Mouse (Mus musculus) myocyte (in vitro differentiated cells): ENCODE data around the gene Gm49342.
"Not testable (repeated sequence)": the region's sequence is repeated elsewhere in the genome, so short reads cannot be mapped to it uniquely, and the experiment has no call there.

Source experiments
- POLR2A ChIP-seq: IDR thresholded peaks from one replicate; pipeline ENCODE4 v1.6.1; 2011; ENCODE audit warnings: low read depth, mild to moderate bottlenecking, control low read depth, moderate library complexity; ENCODE audit not compliant: insufficient read length
- TCF12 ChIP-seq: IDR thresholded peaks from one replicate; pipeline ENCODE4 v1.6.1; 2011; ENCODE audit warnings: mild to moderate bottlenecking, control low read depth; ENCODE audit not compliant: poor library complexity, insufficient read depth, severe bottlenecking
- TCF3 ChIP-seq: IDR thresholded peaks from one replicate; pipeline ENCODE4 v1.6.1; 2011; ENCODE audit warnings: low read depth, control low read depth; ENCODE audit not compliant: insufficient read length

DNA sequence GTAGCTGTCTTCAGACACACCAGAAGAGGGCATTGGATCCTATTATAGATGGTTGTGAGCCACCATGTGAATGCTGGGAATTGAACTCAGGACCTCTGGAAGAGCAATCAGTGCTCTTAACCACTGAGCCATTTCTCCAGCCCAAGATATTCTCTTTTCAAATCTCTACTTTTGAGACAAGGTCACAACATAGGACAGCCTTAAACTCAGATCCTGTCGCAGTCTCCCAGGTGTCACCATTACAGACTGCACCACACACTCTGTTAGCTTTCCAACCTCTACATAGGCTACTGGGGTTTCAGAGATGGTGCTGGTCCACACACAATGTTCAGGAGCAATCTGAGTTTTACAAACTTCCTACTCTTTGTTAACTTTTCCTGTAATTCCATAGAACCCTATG is 20.9 kb upstream of the Gm49342 start:
- TF ChIP-seq POLR2A, TCF3, TCF12: not testable (repeated sequence)
